Mouse (Mus musculus): ENCODE results near the gene Tram2.

The Tram2 gene

GRCm38 (mm10) chr1:20969642-20970041 is 109.4 kb downstream of the Tram2 start:
- no peak for DNase-seq (ENCODE audit: low spot score)

GRCm38 (mm10) chr1:20954876-20955275 is 124.2 kb downstream of the Tram2 start:
- no peak for DNase-seq (ENCODE audit: low spot score)

GRCm38 (mm10) chr1:20951799-20952198 is 127.2 kb downstream of the Tram2 start:
- peak; percentile 13 for DNase-seq (ENCODE audit: low spot score)

GRCm38 (mm10) chr1:20951300-20951763 is 127.7 kb downstream of the Tram2 start, which contains the start of gene Efhc1:
Efhc1 (plus strand) TSS chr1:20951626.
- peak; percentile 95 for DNase-seq (ENCODE audit: low spot score)
